Mouse (Mus musculus) kidney, embryonic 14.5 days (tissue): ENCODE data around the gene Oas1e. TPM values are rescaled to one million over a fixed set of nuclear protein-coding genes. Genes with fewer than 3 reads are reported as not detected.

Experiments
- ATAC-seq: fragments of 200-750 bp; cut with Nextera tagmentation; 2 replicates; pipeline ENCODE4 v1.8.0; 2017; ENCODE audit warnings: moderate number of reproducible peaks, mild to moderate bottlenecking, moderate TSS enrichment, moderate library complexity; ENCODE audit not compliant: low FRiP score, low TSS enrichment
- H3K27ac ChIP-seq: fragments of 300-500 bp; sonication (generic); 2 replicates; pipeline ENCODE4 v1.5.1; 2014; ENCODE audit warnings: low read depth, mild to moderate bottlenecking, low read length, moderate library complexity, mixed read lengths
- H3K27me3 ChIP-seq: fragments of 300-500 bp; sonication (generic); 2 replicates; pipeline ENCODE4 v1.6.1; 2014; ENCODE audit warnings: mild to moderate bottlenecking, low read length; ENCODE audit not compliant: control insufficient read depth, insufficient read depth
- H3K36me3 ChIP-seq: fragments of 300-500 bp; sonication (generic); 2 replicates; pipeline ENCODE4 v1.6.1; 2014; ENCODE audit warnings: low read length, mixed read lengths; ENCODE audit not compliant: control insufficient read depth, insufficient read depth
- H3K4me1 ChIP-seq: fragments of 300-500 bp; sonication (generic); 2 replicates; pipeline ENCODE4 v1.6.1; 2014; ENCODE audit warnings: low read length, mixed read lengths; ENCODE audit not compliant: control insufficient read depth, insufficient read depth
- H3K4me2 ChIP-seq: fragments of 300-500 bp; sonication (generic); replicated peaks from 2 replicates; pipeline ENCODE4 v1.6.1; 2014; ENCODE audit warnings: low read depth, mild to moderate bottlenecking, low read length
- H3K4me3 ChIP-seq: fragments of 300-500 bp; sonication (generic); 2 replicates; pipeline ENCODE4 v1.5.1; 2014; ENCODE audit warnings: mild to moderate bottlenecking, low read length
- H3K9ac ChIP-seq: fragments of 300-500 bp; sonication (generic); 2 replicates; pipeline ENCODE4 v1.6.1; 2014; ENCODE audit warnings: low read depth, mild to moderate bottlenecking, low read length, moderate library complexity
- H3K9me3 ChIP-seq: fragments of 300-500 bp; sonication (generic); 2 replicates; pipeline ENCODE4 v1.6.1; 2016; ENCODE audit warnings: low read length; ENCODE audit not compliant: control insufficient read depth
- WGBS: fragments of 180-500 bp; shearing (Covaris S2); extraction: QIAGEN DNeasy Blood & Tissue Kit; methylation state at CpG from one replicate; pipeline ENCODE4 v1.1.7; 2014; 5-methylcytosine and 5-hydroxymethylcytosine counted together
- polyA plus RNA-seq: library from polyadenylated mRNA; unstranded; fragments of >200 nt; fragmentation: Nextera tagmentation; extraction: Ambion mirVana; gene quantifications from 2 replicates; pipeline ENCODE4 v1.2.1, GENCODE M21; 2014

The Oas1e gene
- polyA plus RNA-seq, 1 experiment from 2014 or later = not detected

DNA sequence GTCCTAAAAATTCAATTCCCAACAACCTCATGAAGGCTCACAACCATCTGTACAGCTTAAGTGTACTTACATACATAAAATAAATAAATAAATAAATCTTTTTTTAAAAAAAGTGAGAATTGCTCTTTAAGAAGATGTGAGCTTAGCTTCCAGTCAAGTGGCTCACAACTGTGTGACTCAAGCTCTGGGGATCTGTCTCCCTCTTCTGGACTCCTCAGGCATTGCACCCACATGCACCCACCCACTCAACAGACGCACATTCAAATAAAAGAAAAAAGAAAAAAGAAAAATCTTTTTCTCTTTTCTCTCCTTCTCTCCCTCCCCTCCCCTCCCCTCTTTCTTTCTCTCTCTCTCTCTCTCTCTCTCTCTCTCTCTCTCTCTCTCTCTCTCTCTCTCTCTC lies 13.7 kb downstream of the Oas1e start:
- H3K9me3 ChIP-seq = no peaks in the 10 kb centered on the region
- no peak overlapping the region for H3K4me2 ChIP-seq

DNA sequence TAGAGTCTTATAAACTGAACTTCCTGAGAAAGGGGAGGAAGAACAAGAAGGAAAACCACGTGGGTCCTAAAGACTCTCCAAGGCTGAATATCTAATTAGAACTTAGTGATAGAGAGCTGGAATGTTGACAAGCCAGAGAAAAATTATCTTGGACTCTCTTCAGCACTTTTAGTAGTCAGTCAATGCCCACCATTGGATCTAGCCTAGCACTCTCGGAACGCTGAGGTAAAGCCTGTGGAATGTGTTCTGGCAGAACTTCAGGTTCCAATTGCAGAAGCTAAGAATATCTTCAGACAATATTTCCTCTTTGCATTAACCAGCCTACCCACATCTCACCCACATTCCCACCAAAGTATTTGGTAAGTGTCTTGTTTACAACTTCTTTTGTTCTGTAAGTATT lies 15.4 kb downstream of the Oas1e start:
- no peaks in the 10 kb centered on the region for H3K9me3 ChIP-seq
- H3K36me3 ChIP-seq = no peaks in the 10 kb centered on the region
- H3K9ac ChIP-seq = no peak overlapping the region
- no peak overlapping the region for H3K4me3 ChIP-seq
- no peaks in the 10 kb centered on the region for H3K27me3 ChIP-seq
- no peak for ATAC-seq
- WGBS = 56% methylated on average over 3 of the region's 3 CpGs
- H3K27ac ChIP-seq = no peak overlapping the region
- H3K4me2 ChIP-seq = no peak overlapping the region
- H3K4me1 ChIP-seq = no peaks in the 10 kb centered on the region

More for the DNA sequence above, 13.7 kb downstream of the Oas1e start:
- H3K27ac ChIP-seq = no peak overlapping the region
- no peak overlapping the region for H3K4me3 ChIP-seq
- no peaks in the 10 kb centered on the region for H3K27me3 ChIP-seq
- H3K9ac ChIP-seq = no peak overlapping the region
- no peaks in the 10 kb centered on the region for H3K4me1 ChIP-seq
- H3K36me3 ChIP-seq = no peaks in the 10 kb centered on the region
- WGBS = 100% methylated on average over 1 of the region's 1 CpGs
- no peak for ATAC-seq

DNA sequence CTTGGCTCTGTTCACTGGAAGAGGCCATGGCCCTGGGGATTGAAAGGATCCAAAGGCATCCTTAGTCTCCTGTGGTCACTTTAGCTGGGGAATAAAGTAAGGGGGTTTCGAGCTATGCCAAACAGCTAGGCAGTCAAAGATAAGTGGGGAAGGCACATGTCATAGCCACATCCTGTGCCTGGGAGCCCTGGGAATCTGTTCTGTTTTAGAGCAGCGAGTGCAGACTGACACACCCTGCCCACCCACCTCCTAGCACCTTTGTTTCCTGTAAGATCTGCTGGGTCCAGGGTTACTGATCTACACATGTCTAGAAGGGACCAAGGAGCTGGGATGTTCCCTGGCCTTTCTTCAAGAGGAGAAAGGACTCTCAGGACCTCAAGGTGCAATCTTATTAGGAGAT lies 16.4 kb downstream of the Oas1e start:
- no peak for ATAC-seq
- Histone ChIP-seq H3K4me1 (no peaks in the 10 kb centered on the region), H3K4me2 (no peak overlapping the region), H3K4me3 (no peak overlapping the region), H3K27ac (no peak overlapping the region), H3K9ac (no peak overlapping the region), H3K27me3 (no peaks in the 10 kb centered on the region), H3K9me3 (no peaks in the 10 kb centered on the region), H3K36me3 (no peaks in the 10 kb centered on the region)
- WGBS = 71% methylated on average over 2 of the region's 2 CpGs

DNA sequence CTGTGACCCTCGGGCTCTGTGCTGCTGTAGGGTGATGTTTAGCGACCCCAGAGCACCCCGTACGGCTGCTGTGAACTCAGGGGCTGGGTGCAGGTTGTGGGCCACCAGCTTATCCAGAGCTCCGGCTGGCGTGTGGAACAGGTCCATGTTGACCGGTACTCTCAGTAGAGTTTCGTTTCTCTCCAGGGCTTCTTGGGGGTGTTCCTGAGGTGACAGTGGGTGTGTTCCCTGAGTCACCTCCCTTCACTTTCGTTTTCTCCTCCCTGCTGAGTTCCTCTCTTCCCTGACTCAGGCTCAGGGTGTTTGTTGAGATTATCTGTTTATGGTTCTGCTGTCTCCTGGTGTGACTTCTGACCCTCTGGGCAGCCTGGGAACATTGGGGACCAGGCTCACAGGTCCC lies 17.9 kb downstream of the Oas1e start, which contains the start of gene Oas3:
Oas3 (minus strand) TSS at position 184 of the 400 bp plus-strand sequence.
- no peaks in the 10 kb centered on the region for H3K27me3 ChIP-seq
- ATAC-seq = no peak
- H3K4me2 ChIP-seq = no peak within 1 kb of the TSS
- WGBS = 80% methylated on average over 9 of the region's 9 CpGs
- H3K4me3 ChIP-seq = no peak within 1 kb of the TSS
- no peaks in the 10 kb centered on the region for H3K4me1 ChIP-seq
- no peak within 1 kb of the TSS for H3K27ac ChIP-seq
- no peak within 1 kb of the TSS for H3K9ac ChIP-seq
- H3K9me3 ChIP-seq = no peaks in the 10 kb centered on the region
- no peaks in the 10 kb centered on the region for H3K36me3 ChIP-seq

DNA sequence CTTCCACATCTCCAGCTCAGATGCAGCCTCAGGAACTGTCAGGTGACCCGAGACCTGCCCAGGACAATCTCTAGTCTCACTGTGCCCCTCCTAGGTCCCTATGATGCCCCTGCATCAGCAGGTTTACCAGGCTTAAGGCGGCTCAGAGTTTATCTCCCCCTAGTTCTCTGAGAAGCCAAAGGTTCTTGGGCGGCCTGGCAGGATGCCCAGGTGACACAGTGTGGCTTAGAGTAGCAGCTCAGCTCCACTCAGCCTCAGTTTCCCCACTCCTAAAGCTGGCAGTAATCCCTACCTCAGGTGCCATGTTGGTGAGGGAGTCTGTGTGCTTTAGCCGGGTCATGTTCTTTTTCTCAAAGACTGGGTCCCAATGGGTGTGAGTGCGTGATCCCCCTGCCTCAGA lies 18.5 kb downstream of the Oas1e start:
- Histone ChIP-seq H3K9ac (no peak overlapping the region), H3K27me3 (no peaks in the 10 kb centered on the region), H3K4me2 (no peak overlapping the region), H3K4me1 (no peaks in the 10 kb centered on the region), H3K27ac (no peak overlapping the region), H3K4me3 (no peak overlapping the region), H3K36me3 (no peaks in the 10 kb centered on the region), H3K9me3 (no peaks in the 10 kb centered on the region)
- no peak for ATAC-seq
- WGBS = 85% methylated on average over 5 of the region's 5 CpGs

DNA sequence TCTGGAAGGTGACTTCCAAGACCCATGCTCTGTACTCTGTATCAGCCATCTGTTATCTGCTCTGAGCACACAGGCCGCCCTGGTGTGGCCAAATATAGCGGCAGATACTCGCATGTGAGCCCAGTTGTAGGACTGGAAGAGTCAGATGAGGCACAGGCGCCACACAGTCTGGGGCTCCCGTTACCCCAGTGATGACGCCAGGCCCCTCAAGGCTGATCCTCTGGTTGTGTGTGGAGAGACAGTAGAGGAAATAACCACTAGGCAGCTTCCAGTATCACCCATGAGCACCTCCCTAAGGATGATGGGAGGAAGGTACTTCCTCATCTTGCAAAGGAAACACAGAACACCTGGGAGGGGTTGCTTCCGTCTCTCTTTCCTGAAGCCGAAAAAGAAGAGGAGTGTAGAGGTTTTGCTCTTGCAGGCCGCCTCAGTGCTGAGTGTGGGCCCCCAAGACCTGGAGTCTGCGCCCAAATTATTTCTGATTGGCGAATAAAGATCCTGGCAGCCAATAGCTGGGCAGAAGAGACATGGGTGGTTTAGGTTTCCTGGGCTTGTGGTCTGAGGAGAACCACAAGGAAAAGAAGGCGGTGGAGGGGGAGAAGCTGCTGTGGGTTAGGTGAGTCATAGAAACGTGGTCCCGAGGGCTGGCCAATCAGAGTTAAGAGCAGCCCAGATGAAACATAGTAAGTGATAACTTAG lies 19.9 kb downstream of the Oas1e start:
- Histone ChIP-seq H3K4me2 (no peak overlapping the region), H3K27ac (no peak overlapping the region), H3K36me3 (no peaks in the 10 kb centered on the region), H3K4me1 (no peaks in the 10 kb centered on the region), H3K4me3 (no peak overlapping the region), H3K9me3 (no peaks in the 10 kb centered on the region), H3K27me3 (no peaks in the 10 kb centered on the region), H3K9ac (no peak overlapping the region)
- 76% methylated on average over 14 of the region's 14 CpGs for WGBS
- ATAC-seq = no peak

DNA sequence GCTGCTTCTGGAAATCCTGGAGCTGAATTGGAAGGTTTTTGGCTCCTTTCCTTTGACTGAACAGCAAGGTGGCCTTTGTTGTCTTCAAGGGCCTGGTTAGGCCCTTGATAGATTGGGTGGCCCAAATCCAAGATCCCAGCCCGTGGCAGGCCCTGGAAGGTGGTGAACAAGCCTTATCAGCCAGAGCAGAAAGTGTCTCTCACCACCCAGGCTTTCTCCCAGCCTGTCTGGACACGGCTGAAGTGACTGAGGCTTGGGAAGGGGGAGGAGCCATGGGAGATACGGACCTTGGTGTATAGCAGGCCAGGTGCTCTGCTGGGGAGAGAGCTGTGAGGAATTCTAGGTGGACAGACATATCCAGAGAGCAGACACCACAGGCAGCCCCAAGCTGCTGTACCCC lies 25.9 kb downstream of the Oas1e start:
- H3K4me1 ChIP-seq = no peaks in the 10 kb centered on the region
- no peaks in the 10 kb centered on the region for H3K9me3 ChIP-seq
- H3K4me2 ChIP-seq = no peak overlapping the region
- H3K27ac ChIP-seq = no peak overlapping the region
- no peak for ATAC-seq
- no peaks in the 10 kb centered on the region for H3K36me3 ChIP-seq
- H3K27me3 ChIP-seq = no peaks in the 10 kb centered on the region
- 72% methylated on average over 3 of the region's 3 CpGs for WGBS
- H3K4me3 ChIP-seq = no peak overlapping the region
- H3K9ac ChIP-seq = no peak overlapping the region

DNA sequence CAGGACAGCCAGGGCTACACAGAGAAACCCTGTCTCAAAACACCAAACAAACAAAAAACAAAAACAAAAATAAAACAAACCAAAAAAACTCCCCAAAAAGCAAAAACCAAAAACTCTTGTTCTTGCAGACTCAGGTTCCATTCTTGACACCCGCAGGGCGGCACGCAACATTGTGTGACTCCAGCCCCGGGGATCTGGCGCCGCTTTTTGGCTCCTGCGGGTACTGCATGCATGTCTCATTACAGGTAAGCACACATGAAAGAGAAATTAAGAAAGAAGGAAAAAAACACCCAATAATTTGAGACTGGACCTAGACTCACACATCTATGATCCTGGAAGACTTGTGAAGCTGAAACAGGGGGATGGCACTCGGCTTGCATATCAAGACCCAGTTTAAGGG lies 30.3 kb downstream of the Oas1e start:
- H3K27me3 ChIP-seq = no peaks in the 10 kb centered on the region
- ATAC-seq = no peak
- no peak overlapping the region for H3K27ac ChIP-seq
- no peaks in the 10 kb centered on the region for H3K36me3 ChIP-seq
- H3K9ac ChIP-seq = no peak overlapping the region
- no peak overlapping the region for H3K4me3 ChIP-seq
- no peaks in the 10 kb centered on the region for H3K9me3 ChIP-seq
- WGBS = 78% methylated on average over 8 of the region's 8 CpGs
- no peaks in the 10 kb centered on the region for H3K4me1 ChIP-seq
- no peak overlapping the region for H3K4me2 ChIP-seq

DNA sequence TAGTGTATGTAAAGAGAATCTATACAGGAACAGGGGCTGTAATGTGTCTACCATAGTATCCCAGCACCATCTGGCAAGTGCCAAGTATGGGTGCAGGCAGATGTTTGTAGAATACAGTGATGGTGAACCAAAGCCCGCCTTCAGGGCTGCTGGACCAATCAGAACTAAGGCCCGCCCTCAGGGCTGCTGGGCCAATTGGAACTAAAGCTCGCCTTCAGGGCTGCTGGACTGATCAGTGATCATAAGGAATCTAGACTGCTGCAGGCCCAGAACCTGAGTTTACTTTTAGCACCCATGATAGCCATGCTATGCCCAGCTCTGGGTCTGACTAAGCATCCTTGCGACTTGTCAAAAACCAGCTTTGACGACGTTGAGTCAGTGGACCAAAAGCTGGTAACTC lies 33.4 kb downstream of the Oas1e start:
- H3K27me3 ChIP-seq = no peaks in the 10 kb centered on the region
- ATAC-seq = no peak
- H3K4me2 ChIP-seq = no peak overlapping the region
- H3K36me3 ChIP-seq = no peaks in the 10 kb centered on the region
- no peaks in the 10 kb centered on the region for H3K4me1 ChIP-seq
- H3K9me3 ChIP-seq = no peaks in the 10 kb centered on the region
- no peak overlapping the region for H3K4me3 ChIP-seq
- H3K27ac ChIP-seq = no peak overlapping the region
- H3K9ac ChIP-seq = no peak overlapping the region
- 25% methylated on average over 6 of the region's 6 CpGs for WGBS
